Mouse (Mus musculus) lung, embryonic 15.5 days (tissue): ENCODE data around the gene Tlx3. TPM values are rescaled to one million over a fixed set of nuclear protein-coding genes. Genes with fewer than 3 reads are reported as not detected.

Source experiments
- ATAC-seq: fragments of 200-750 bp; cut with Nextera tagmentation; 2 replicates; pipeline ENCODE4 v1.8.0; 2017; ENCODE audit warnings: moderate number of reproducible peaks, borderline replicate concordance; ENCODE audit not compliant: low FRiP score, low TSS enrichment; ENCODE audit errors: extremely low read depth
- H3K27ac ChIP-seq: fragments of 300-500 bp; sonication (generic); 2 replicates; pipeline ENCODE4 v1.5.1; 2015; ENCODE audit warnings: moderate library complexity, mild to moderate bottlenecking, inconsistent platforms
- H3K27me3 ChIP-seq: fragments of 300-500 bp; sonication (generic); 2 replicates; pipeline ENCODE4 v1.6.1; 2015; ENCODE audit warnings: inconsistent platforms
- H3K36me3 ChIP-seq: fragments of 300-500 bp; sonication (generic); 2 replicates; pipeline ENCODE4 v1.6.1; 2015; ENCODE audit warnings: inconsistent platforms
- H3K4me1 ChIP-seq: fragments of 300-500 bp; sonication (generic); 2 replicates; pipeline ENCODE4 v1.6.1; 2015; ENCODE audit warnings: inconsistent platforms
- H3K4me2 ChIP-seq: fragments of 300-500 bp; sonication (generic); 2 replicates; pipeline ENCODE4 v1.6.1; 2015; ENCODE audit warnings: inconsistent platforms, mild to moderate bottlenecking, moderate library complexity
- H3K4me3 ChIP-seq: fragments of 300-500 bp; sonication (generic); 2 replicates; pipeline ENCODE4 v1.5.1; 2015; ENCODE audit warnings: mild to moderate bottlenecking, inconsistent platforms
- H3K9ac ChIP-seq: fragments of 300-500 bp; sonication (generic); 2 replicates; pipeline ENCODE4 v1.6.1; 2015; ENCODE audit warnings: inconsistent platforms
- H3K9me3 ChIP-seq: fragments of 300-500 bp; sonication (generic); 2 replicates; pipeline ENCODE4 v1.6.1; 2016; ENCODE audit warnings: inconsistent platforms
- WGBS: fragments of 180-500 bp; shearing (Covaris S2); methylation state at CpG from one replicate; pipeline ENCODE4 v1.1.7; 2015; 5-methylcytosine and 5-hydroxymethylcytosine counted together
- polyA plus RNA-seq: library from polyadenylated mRNA; unstranded; fragments of >200 nt; fragmentation: Nextera tagmentation; extraction: Ambion mirVana; gene quantifications from 2 replicates; pipeline ENCODE4 v1.2.1, GENCODE M21; 2015

The Tlx3 gene
- polyA plus RNA-seq, 1 experiment from 2014 or later: 0.10 TPM

DNA sequence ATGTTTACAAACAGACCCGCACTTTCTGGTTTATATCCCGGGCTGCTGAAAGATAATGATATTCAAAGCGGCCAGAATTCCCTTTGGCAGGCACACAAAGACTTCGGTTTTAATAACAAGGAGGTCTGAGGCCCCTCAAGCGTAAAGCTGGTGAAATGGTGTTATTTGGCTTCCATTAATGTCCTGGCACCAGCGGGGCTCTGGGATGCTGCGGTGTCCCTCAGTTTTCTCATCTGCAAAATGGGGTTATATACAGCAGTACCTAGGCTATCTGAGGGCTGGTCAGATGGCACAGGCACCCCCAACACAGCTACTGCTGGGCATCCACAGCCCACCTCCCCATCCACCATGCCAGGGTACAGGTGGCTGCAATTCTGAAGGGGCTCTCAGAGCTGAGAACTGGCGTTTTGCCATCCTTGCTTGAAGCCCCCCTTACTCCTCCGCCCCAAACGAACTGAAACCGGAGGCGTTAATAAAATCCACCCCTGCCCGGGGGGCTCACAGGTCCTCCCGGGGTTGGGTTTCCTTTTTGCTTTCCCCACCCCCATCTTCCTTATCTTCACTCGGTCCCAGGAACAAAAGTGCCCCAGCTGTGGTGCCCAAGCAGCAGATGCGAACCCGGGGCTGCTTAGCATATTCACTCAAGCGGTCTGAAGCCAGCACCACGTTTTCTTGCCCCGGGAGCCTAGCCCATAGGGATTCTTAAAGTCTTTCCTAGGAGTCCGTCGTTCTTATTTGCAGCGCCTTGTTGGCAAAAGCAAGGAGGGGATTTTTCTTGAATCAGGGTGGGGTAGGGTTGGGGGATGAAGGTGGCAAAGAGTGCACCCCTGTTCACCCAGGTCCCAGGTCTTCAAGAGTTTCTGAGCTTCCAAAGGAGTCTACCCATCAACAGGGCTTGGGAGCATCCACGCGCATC lies 7.6 kb downstream of the Tlx3 start:
- Histone ChIP-seq H3K9ac (no peak overlapping the region), H3K4me2 (no peak overlapping the region), H3K4me1 (peaks cover 21% of the 10 kb centered on the region), H3K27ac (no peak overlapping the region), H3K36me3 (no peaks in the 10 kb centered on the region), H3K27me3 (peaks cover 93% of the 10 kb centered on the region), H3K4me3 (no peak overlapping the region), H3K9me3 (no peaks in the 10 kb centered on the region)
- no peak for ATAC-seq
- 5% methylated on average over 25 of the region's 25 CpGs for WGBS

DNA sequence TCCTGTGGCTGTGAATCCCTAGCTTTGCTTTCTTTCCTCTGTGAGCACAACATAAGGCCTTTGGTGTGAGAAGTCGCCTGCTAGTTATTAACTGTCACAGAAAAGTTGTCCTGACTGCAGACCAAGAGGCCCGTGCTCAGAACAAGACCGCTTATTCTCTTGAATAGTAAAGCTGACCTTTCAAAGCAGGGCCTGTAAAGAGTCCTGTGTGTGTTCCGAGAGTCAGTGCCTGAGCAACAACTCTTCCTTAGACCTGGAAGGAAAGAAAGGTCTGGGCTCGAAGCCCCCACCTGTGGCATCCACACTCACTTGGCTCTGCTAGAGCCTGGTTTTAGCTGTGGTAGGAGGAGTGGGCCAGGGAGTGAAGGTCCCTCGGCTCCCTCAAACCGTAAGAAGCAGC lies 8.3 kb downstream of the Tlx3 start:
- H3K4me2 ChIP-seq: no peak overlapping the region
- WGBS: 20% methylated on average over 7 of the region's 7 CpGs
- H3K36me3 ChIP-seq: no peaks in the 10 kb centered on the region
- ATAC-seq: no peak
- H3K9me3 ChIP-seq: no peaks in the 10 kb centered on the region
- H3K4me3 ChIP-seq: no peak overlapping the region
- no peak overlapping the region for H3K27ac ChIP-seq
- H3K4me1 ChIP-seq: peaks cover 14% of the 10 kb centered on the region; the same call in 1 of the 2 replicates
- H3K27me3 ChIP-seq: peaks cover 93% of the 10 kb centered on the region
- H3K9ac ChIP-seq: no peak overlapping the region

DNA sequence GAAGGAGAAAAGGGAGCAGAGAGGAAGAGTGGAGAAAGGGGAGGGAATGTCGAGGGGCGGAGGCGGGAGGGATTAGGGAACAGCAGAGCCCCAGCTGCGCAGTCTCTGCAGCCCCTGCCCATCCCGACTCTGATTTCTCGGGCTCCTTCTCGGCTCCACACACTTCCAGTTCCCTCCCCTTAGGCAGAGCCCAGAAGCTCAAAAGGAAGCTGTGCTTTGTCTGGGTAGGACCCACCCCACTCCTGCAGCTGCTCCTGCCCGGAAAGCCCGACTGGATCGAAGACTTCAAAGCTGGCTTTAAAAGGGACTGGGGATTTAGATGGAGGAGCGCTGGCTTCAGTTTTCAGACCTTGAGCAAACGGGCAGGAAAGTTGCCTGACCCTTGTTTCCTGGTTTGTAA lies 9.7 kb downstream of the Tlx3 start:
- peaks cover 79% of the 10 kb centered on the region for H3K27me3 ChIP-seq
- H3K4me1 ChIP-seq: 0 out of 2 replicates have a peak, but pooled peaks cover 9% of the 10 kb centered on the region
- H3K36me3 ChIP-seq: no peaks in the 10 kb centered on the region
- H3K27ac ChIP-seq: no peak overlapping the region
- no peak overlapping the region for H3K4me3 ChIP-seq
- ATAC-seq: no peak
- 4% methylated on average over 12 of the region's 12 CpGs for WGBS
- peak overlapping the region; percentile 26; the same call in 1 of the 2 replicates for H3K4me2 ChIP-seq
- no peak overlapping the region for H3K9ac ChIP-seq
- H3K9me3 ChIP-seq: no peaks in the 10 kb centered on the region

DNA sequence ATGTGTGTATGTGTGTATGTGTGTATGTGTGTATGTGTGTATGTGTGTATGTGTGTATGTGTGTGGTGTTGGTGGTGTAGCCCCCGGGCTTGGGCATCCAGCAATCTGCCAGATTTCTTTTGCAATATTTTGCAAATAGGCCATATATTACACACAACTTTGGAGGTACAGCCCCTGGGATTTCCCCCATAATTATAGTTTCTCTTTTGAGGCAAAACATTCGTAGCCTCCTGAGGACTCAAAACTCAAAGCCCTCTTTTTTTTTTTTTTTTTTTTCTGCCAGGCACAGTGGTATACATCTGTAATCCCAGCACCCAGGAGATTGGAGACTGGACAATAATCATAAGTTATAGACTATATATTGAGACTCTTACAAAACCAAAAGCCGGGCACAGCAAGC lies 21.6 kb downstream of the Tlx3 start:
- Histone ChIP-seq H3K9ac (no peak overlapping the region), H3K4me3 (no peak overlapping the region), H3K36me3 (no peaks in the 10 kb centered on the region), H3K27me3 (peaks cover 40% of the 10 kb centered on the region), H3K4me2 (no peak overlapping the region), H3K4me1 (0 out of 2 replicates have a peak, but pooled peaks cover 9% of the 10 kb centered on the region), H3K9me3 (no peaks in the 10 kb centered on the region), H3K27ac (no peak overlapping the region)
- no peak for ATAC-seq
- 79% methylated on average over 3 of the region's 3 CpGs for WGBS

DNA sequence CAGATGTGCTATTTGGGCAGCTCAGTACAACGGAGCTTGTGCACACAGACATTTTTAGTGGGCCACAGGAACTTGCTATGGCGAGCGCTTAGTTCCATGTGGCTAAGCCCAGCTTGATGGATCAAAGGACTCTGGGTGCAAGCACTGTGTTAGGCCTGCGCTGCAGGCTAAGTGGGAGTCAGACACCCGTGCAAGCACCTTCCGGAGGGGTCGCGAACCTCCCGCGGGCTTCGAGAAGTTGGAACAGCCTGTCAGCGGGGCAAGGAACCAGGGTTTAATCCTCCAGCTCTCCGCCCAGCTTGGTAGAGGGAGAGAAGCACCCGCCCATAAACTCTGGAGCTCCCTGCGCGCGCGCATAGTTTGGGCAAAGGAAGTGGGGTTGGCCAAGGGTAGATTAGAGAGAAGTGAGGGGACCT lies 22.7 kb downstream of the Tlx3 start:
- 0 out of 2 replicates have a peak, but pooled peaks cover 9% of the 10 kb centered on the region for H3K4me1 ChIP-seq
- H3K4me2 ChIP-seq: peak overlapping the region; percentile 50
- whole genome bisulfite sequencing: 4% methylated on average over 18 of the region's 18 CpGs
- H3K9ac ChIP-seq: no peak overlapping the region
- no peaks in the 10 kb centered on the region for H3K36me3 ChIP-seq
- no peak overlapping the region for H3K27ac ChIP-seq
- no peak for ATAC-seq
- H3K9me3 ChIP-seq: no peaks in the 10 kb centered on the region
- H3K27me3 ChIP-seq: peaks cover 47% of the 10 kb centered on the region
- no peak overlapping the region; the same call in 1 of the 2 replicates for H3K4me3 ChIP-seq

DNA sequence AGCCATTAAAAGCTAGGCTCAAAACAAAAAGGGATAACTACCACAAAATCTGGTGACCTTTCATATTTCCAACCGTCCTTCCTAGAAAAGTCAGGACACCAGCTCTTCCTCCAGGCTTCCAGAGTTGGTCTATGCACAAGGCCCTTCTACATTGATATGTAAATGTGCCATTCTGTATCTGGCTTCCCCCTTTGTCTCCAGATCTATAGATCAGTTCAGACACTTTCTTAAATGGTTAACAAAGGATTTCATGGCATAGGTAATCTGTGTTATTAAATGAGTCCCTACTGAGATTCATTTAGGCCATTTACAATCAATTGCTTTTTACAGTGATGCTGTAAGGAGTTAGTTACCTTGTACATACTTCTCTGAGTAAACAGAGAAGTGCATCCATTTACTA lies 23.6 kb downstream of the Tlx3 start:
- Histone ChIP-seq H3K27ac (no peak overlapping the region), H3K9ac (no peak overlapping the region), H3K4me2 (no peak overlapping the region), H3K36me3 (no peaks in the 10 kb centered on the region), H3K27me3 (peaks cover 49% of the 10 kb centered on the region), H3K9me3 (no peaks in the 10 kb centered on the region), H3K4me1 (0 out of 2 replicates have a peak, but pooled peaks cover 9% of the 10 kb centered on the region), H3K4me3 (no peak overlapping the region)
- ATAC-seq: no peak
- 61% methylated on average over 1 of the region's 1 CpGs for WGBS

DNA sequence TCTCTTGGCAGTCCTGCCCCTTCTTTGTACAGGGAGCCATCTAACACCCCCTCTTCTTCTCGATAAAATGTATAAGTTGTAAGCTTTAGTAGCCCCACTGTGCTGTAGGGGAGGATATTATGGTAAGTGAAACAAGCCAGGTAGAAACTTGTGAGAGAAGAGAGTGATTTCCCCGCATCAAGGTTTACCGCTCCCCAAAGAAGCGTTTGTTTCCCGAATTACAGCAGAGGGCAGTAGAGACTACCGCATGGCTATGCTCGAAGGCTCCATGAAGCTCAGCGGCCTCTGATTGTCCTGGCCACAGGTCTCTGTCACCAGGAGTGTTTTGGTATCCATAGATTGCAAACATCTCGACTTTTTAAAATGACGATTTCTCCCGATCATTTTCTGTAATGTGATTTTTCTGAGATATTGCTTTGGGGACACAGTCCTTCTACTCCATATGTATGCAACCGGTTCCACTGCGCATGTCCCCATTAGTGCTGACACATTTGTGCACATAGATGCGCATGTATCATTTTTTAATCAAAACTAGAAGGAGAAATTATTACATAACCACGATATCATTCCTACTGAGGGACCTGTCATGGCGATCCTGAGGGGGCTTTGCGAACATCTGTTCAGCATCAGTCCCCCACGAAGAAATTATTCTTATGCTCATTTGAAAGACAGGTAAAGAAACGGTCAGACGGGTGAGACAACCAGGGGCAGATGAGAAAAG lies 26.7 kb downstream of the Tlx3 start:
- ATAC-seq: no peak
- no peak overlapping the region for H3K27ac ChIP-seq
- H3K36me3 ChIP-seq: no peaks in the 10 kb centered on the region
- H3K9me3 ChIP-seq: no peaks in the 10 kb centered on the region
- H3K4me2 ChIP-seq: no peak overlapping the region
- peaks cover 59% of the 10 kb centered on the region for H3K27me3 ChIP-seq
- 0 out of 2 replicates have a peak, but pooled peaks cover 9% of the 10 kb centered on the region for H3K4me1 ChIP-seq
- WGBS: 31% methylated on average over 20 of the region's 20 CpGs
- no peak overlapping the region for H3K9ac ChIP-seq
- no peak overlapping the region for H3K4me3 ChIP-seq

DNA sequence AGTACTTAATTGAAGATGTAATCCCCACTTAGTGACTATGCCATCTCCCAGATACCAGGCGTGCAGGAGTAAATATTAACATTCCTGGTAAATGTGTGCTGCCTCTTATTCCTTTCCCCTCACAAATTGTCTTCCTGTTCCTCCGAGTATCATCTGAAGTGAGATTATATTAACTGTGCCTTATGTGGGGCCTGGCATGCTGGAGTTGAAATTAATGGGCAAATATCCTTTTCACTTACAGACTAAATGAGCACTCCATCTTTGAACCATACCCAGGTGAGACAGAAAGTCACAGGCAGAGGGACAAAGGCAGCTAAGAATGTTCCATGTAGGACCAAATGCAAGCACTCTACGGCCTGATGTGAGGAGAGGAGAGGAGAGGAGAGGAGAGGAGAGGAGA lies 27.6 kb downstream of the Tlx3 start:
- no peak for ATAC-seq
- H3K27ac ChIP-seq: no peak overlapping the region
- no peaks in the 10 kb centered on the region for H3K9me3 ChIP-seq
- H3K4me3 ChIP-seq: no peak overlapping the region
- WGBS: 49% methylated on average over 2 of the region's 3 CpGs
- H3K4me2 ChIP-seq: no peak overlapping the region
- H3K9ac ChIP-seq: no peak overlapping the region
- H3K27me3 ChIP-seq: peaks cover 56% of the 10 kb centered on the region
- H3K4me1 ChIP-seq: 0 out of 2 replicates have a peak, but pooled peaks cover 5% of the 10 kb centered on the region
- H3K36me3 ChIP-seq: no peaks in the 10 kb centered on the region

DNA sequence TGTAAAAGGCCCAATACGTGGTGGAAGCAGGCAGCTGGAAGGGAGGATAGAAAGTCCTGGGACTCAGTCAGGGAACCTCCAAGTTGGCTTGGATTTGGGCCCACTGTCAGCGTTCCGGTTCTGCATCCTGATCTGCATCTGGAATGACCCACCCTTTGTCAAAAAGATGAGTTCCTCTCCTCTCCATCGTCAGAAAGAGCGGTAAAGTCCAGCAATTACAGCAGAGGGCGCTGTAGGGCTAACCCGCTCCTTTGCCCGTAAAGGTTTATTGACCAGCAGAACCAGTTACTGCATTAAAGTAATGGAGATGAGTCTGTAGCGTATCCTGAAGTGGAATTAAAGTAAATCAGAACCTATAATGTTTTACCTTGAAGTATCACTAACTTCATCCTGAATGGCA lies 32.9 kb downstream of the Tlx3 start:
- no peak overlapping the region for H3K4me3 ChIP-seq
- ATAC-seq: no peak
- no peak overlapping the region for H3K4me2 ChIP-seq
- H3K27me3 ChIP-seq: peaks cover 19% of the 10 kb centered on the region; the same call in 1 of the 2 replicates
- no peak overlapping the region for H3K9ac ChIP-seq
- no peaks in the 10 kb centered on the region for H3K36me3 ChIP-seq
- H3K9me3 ChIP-seq: no peaks in the 10 kb centered on the region
- no peaks in the 10 kb centered on the region for H3K4me1 ChIP-seq
- 14% methylated on average over 9 of the region's 9 CpGs for WGBS
- no peak overlapping the region for H3K27ac ChIP-seq

DNA sequence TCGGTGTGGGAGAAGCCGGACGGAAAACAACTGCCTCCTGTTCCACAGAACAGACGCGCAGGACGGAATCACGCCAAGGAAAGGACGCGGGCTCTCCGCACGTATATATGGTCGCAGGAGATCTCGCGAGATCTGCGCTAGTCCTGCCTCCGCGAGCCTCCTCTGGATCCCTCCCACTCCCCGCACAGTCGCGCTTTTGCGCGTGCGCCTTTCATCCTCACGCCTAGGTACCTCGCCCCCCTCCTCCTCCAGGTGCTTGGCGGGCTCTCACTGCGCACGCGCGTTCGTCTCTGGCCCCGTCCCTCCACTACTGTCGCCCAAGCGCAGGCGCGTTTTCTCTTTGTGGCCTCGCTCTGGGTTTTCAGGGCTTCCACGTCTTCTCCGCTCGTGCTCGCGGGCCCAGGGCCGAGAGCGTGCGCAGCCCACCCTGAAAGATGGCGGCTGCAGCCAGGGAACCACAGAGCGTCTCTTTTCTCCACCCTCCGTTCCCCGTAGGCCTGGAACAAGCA lies 40.3 kb downstream of the Tlx3 start, which contains the start of gene Npm1:
Gene Npm1, minus strand, starts transcription at position 209 of the 509 bp plus-strand sequence.
- H3K4me1 ChIP-seq: peaks cover 15% of the 10 kb centered on the region
- WGBS: 3% methylated on average over 49 of the region's 49 CpGs
- H3K9me3 ChIP-seq: no peaks in the 10 kb centered on the region
- H3K36me3 ChIP-seq: peaks cover 30% of the 10 kb centered on the region
- no peaks in the 10 kb centered on the region for H3K27me3 ChIP-seq
- H3K4me2 ChIP-seq: peak within 1 kb of the TSS; percentile 73
- ATAC-seq: peak; percentile 97
- H3K27ac ChIP-seq: peak within 1 kb of the TSS; percentile 91
- H3K9ac ChIP-seq: peak within 1 kb of the TSS; percentile 92
- H3K4me3 ChIP-seq: peak within 1 kb of the TSS; percentile 98

DNA sequence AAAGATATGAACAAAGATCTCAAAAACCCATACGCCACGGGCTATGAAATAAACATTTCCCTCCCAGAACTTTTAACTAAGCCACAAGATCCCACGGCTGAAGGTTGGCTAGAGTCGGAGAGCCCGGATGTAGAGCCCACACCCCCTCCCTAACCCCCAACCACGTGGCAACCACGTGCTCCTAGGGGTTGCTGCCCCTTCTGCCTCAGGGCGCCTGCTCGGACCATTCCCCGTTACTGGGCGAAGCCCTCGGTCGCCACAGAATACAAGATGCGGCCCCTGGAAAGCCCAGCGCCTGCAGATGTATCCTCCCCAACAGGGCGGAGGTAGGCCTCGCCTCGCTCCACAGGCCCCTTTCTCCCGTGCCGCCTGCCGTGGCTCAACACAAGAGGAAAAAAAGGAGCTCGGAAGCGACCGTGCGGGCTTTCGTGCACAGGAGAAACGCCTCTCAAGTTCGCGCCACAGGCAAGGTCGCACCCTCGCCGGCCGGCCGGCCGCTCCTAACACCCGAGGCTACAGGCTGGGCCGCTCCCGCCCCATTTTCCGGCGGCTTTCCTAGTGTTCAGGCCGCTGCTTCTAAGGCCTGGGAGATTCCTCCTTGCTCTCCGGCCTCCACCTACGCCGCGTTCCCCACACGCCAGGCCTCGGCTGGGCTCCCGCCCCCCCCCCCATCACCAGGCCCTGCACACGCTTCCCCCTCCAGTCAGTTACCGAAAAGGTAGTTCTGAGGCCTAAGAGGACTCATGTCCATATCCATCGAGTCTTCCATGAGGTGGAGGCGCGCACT lies 41.0 kb downstream of the Tlx3 start:
- H3K4me2 ChIP-seq: peak overlapping the region; percentile 73
- peaks cover 15% of the 10 kb centered on the region for H3K4me1 ChIP-seq
- peak overlapping the region; percentile 98 for H3K4me3 ChIP-seq
- H3K27ac ChIP-seq: peak overlapping the region; percentile 91
- WGBS: 2% methylated on average over 53 of the region's 53 CpGs
- ATAC-seq: peak; percentile 62
- no peaks in the 10 kb centered on the region for H3K27me3 ChIP-seq
- H3K9me3 ChIP-seq: no peaks in the 10 kb centered on the region
- peaks cover 36% of the 10 kb centered on the region for H3K36me3 ChIP-seq
- peak overlapping the region; percentile 92 for H3K9ac ChIP-seq
